Mouse (Mus musculus) heart, embryonic 14.5 days (tissue): ENCODE results near the gene Mmp9. TPM values are rescaled to one million over a fixed set of nuclear protein-coding genes. Genes with fewer than 3 reads are reported as not detected.

Experiments
- ATAC-seq: fragments of 200-750 bp; cut with Nextera tagmentation; 2 replicates; pipeline ENCODE4 v1.8.0; 2017; ENCODE audit warnings: low read depth, moderate TSS enrichment; ENCODE audit not compliant: insufficient number of reproducible peaks, insufficient read depth, low FRiP score
- H3K27ac ChIP-seq, 2 experiments: fragments of 200-500 bp in 1 of 2; fragments of 300-500 bp in 1 of 2; sonication (generic) in 1 of 2; replicated peaks in 1 of 2; 2 replicates each; pipeline ENCODE4 v1.5.1; 2012 to 2014; ENCODE audit warnings: low read depth in 2 of 2, low read length in 2 of 2, control low read depth in 1 of 2, mild to moderate bottlenecking in 1 of 2, mixed read lengths in 1 of 2; ENCODE audit not compliant: control insufficient read depth in 1 of 2, insufficient read depth in 1 of 2
- H3K27me3 ChIP-seq: fragments of 300-500 bp; sonication (generic); 2 replicates; pipeline ENCODE4 v1.6.1; 2014; ENCODE audit warnings: mild to moderate bottlenecking, low read length, control low read depth; ENCODE audit not compliant: control insufficient read depth, insufficient read depth
- H3K36me3 ChIP-seq: fragments of 300-500 bp; sonication (generic); 2 replicates; pipeline ENCODE4 v1.6.1; 2014; ENCODE audit warnings: mild to moderate bottlenecking, control low read depth, low read length, mixed read lengths; ENCODE audit not compliant: control insufficient read depth, insufficient read depth
- H3K4me1 ChIP-seq, 2 experiments: fragments of 200-500 bp in 1 of 2; fragments of 300-500 bp in 1 of 2; sonication (generic) in 1 of 2; 2 replicates each; pipeline ENCODE4 v1.6.1; 2012 to 2014; ENCODE audit warnings: low read length in 2 of 2, control low read depth in 1 of 2, mixed read lengths in 1 of 2; ENCODE audit not compliant: control insufficient read depth in 2 of 2, insufficient read depth in 2 of 2
- H3K4me2 ChIP-seq: fragments of 300-500 bp; sonication (generic); 2 replicates; pipeline ENCODE4 v1.6.1; 2014; ENCODE audit warnings: mild to moderate bottlenecking, low read length
- H3K4me3 ChIP-seq, 2 experiments: fragments of 200-500 bp in 1 of 2; fragments of 300-500 bp in 1 of 2; sonication (generic) in 1 of 2; 2 replicates each; pipeline ENCODE4 v1.5.1; 2012 to 2014; ENCODE audit warnings: low read length in 2 of 2, mild to moderate bottlenecking in 2 of 2, control low read depth in 1 of 2, low read depth in 1 of 2, moderate library complexity in 1 of 2; ENCODE audit not compliant: control insufficient read depth in 1 of 2, insufficient read depth in 1 of 2
- H3K9ac ChIP-seq: fragments of 300-500 bp; sonication (generic); 2 replicates; pipeline ENCODE4 v1.6.1; 2014; ENCODE audit warnings: mild to moderate bottlenecking, low read length
- H3K9me3 ChIP-seq: fragments of 300-500 bp; sonication (generic); 2 replicates; pipeline ENCODE4 v1.6.1; 2016; ENCODE audit warnings: low read length, control low read depth; ENCODE audit not compliant: control insufficient read depth
- whole genome bisulfite sequencing: fragments of 180-500 bp; shearing (Covaris S2); extraction: QIAGEN DNeasy Blood & Tissue Kit; methylation state at CpG from one replicate; pipeline ENCODE4 v1.1.7; 2014; 5-methylcytosine and 5-hydroxymethylcytosine counted together
- polyA plus RNA-seq: library from polyadenylated mRNA; unstranded; fragments of >200 nt; fragmentation: Nextera tagmentation; extraction: Ambion mirVana; gene quantifications from 2 replicates; pipeline ENCODE4 v1.2.1, GENCODE M21; 2014

Mmp9 gene
- polyA plus RNA-seq, 1 experiment from 2014 or later, result 0.09 TPM

DNA sequence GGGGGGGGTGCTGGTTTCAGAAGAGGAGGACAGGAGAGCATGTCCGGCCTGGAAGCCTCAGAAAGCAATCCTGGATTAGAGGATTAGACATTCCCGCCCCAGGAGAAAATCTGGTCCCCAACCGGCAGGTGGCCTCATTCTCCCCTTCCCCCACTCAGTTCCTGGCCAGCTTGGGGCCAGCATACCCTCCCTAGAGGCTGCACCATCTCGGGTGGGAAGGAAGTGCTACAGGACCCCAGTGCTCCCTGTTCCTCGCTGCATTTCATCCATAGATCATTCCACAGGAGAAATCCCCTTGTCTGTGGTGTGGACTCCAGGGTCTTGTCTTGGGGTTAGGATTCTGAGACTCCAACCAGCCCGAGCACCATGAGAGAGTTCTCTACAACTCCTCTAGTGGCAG is 26.6 kb downstream of the Mmp9 start:
- no peak overlapping the region for H3K4me2 ChIP-seq
- H3K9me3 ChIP-seq, result no peaks in the 10 kb centered on the region
- peaks cover 0 to 8% of the 10 kb centered on the region in 2 experiments; a peak in 1 of 4 replicates for H3K4me1 ChIP-seq
- no peak for ATAC-seq
- WGBS, result 12% methylated on average over 6 of the region's 6 CpGs
- no peak overlapping the region for H3K27ac ChIP-seq
- no peak overlapping the region for H3K9ac ChIP-seq
- peaks cover 70% of the 10 kb centered on the region for H3K27me3 ChIP-seq
- H3K4me3 ChIP-seq, result no peak overlapping the region
- no peaks in the 10 kb centered on the region for H3K36me3 ChIP-seq

DNA sequence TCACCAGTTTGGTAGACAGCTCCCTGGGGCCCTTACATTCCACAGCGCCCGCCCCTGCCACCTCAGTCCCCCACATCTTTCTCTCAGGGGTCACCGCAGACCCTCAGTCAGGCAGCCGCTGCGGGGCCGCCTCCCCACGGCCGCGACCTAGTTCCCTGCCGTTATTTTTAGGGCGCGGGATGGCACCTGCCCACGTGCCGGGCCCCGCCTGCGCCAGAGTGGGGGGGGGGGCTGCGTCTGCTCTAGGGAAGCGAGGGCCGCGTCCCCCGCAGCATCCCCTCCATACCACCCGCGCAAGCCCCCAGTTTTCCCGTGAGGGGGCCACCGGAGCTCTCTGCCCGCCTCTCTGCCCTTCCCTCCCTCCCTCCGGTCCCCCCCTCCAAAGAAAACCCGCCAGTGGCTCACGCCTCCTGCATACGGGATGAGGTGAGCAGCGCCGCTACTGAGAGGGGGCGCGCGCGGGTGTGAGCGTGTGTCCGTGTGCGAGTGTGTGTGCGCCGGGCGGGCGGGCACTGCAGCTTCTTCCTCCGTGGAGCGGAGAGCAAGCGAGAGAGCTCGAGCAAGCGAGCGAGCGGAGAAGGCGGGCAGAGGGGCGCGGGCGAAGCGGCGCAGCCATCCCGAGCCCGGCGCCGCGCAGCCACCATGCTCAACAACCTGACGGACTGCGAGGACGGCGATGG is 27.3 kb downstream of the Mmp9 start:
- 3% methylated on average over 64 of the region's 65 CpGs for WGBS
- H3K27ac ChIP-seq, result no peak overlapping the region

DNA sequence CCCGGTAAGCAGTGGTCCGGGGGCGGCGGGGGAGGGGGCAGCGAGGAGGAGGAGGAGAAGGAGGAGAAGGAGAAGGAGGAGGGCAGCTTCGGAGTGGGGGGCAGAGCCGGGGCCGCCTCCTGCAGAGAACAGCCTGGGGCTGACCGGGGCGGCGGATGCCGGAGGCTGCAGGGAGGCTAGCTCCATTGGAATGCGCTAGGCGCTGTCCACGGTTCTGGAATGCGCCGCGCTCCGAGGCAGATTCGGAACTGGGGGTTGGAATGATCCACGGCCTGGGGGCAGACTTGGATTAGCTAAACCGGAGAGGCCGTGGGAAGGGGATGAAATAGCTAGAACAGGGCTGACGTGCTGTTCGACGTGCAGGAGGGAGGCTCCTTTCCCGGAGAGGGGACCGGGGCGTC is 27.9 kb downstream of the Mmp9 start:
- Histone ChIP-seq H3K36me3 (no peaks in the 10 kb centered on the region), H3K4me2 (peak overlapping the region; percentile 64), H3K27me3 (peaks cover 82% of the 10 kb centered on the region), H3K4me1 (peaks cover 0 to 8% of the 10 kb centered on the region in 2 experiments; a peak in 1 of 4 replicates), H3K4me3 (peak overlapping the region; percentile 11 to 35; a peak in 3 of 4 replicates), H3K27ac (no peak overlapping the region), H3K9ac (no peak overlapping the region), H3K9me3 (no peaks in the 10 kb centered on the region)
- 1% methylated on average over 29 of the region's 29 CpGs for WGBS
- ATAC-seq, result peak; percentile 28; the same call in 1 of the 2 replicates

More for the DNA sequence above, 27.3 kb downstream of the Mmp9 start:
- peaks cover 0 to 8% of the 10 kb centered on the region in 2 experiments; a peak in 1 of 4 replicates for H3K4me1 ChIP-seq
- H3K9ac ChIP-seq, result no peak overlapping the region
- H3K9me3 ChIP-seq, result no peaks in the 10 kb centered on the region
- ATAC-seq, result peak; percentile 16; the same call in 1 of the 2 replicates
- peaks cover 77% of the 10 kb centered on the region for H3K27me3 ChIP-seq
- peak overlapping the region; percentile 64 for H3K4me2 ChIP-seq
- H3K4me3 ChIP-seq, result peak overlapping the region; percentile 11 to 35; a peak in 3 of 4 replicates
- no peaks in the 10 kb centered on the region for H3K36me3 ChIP-seq

DNA sequence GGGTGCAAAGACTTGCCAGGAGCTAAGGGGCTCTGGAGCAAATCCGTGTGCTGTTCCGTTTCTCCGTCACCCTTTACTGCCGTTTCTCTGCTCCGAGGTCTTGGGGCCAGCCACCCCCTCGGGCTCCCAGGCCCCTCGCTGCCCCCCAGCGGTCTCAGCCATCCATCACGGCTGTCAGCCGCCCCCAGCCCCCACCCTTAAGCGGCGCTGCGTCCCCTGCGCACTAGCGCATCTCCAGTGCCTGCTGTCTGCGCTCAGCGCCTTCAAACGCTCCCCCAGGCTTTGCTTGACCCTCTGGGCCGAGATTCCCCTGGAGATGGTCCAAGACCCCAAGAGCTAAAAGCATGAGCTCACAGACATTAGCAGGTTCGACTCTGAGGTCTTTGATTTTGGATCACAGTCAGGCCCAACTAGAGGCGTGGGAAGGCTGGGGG is 28.8 kb downstream of the Mmp9 start:
- no peak overlapping the region for H3K9ac ChIP-seq
- H3K4me1 ChIP-seq, result peaks cover 0 to 8% of the 10 kb centered on the region in 2 experiments; a peak in 1 of 4 replicates
- H3K36me3 ChIP-seq, result no peaks in the 10 kb centered on the region
- ATAC-seq, result no peak
- H3K4me2 ChIP-seq, result no peak overlapping the region
- 4% methylated on average over 21 of the region's 21 CpGs for WGBS
- H3K9me3 ChIP-seq, result no peaks in the 10 kb centered on the region
- H3K4me3 ChIP-seq, result no peak overlapping the region
- peaks cover 84% of the 10 kb centered on the region for H3K27me3 ChIP-seq
- H3K27ac ChIP-seq, result no peak overlapping the region

DNA sequence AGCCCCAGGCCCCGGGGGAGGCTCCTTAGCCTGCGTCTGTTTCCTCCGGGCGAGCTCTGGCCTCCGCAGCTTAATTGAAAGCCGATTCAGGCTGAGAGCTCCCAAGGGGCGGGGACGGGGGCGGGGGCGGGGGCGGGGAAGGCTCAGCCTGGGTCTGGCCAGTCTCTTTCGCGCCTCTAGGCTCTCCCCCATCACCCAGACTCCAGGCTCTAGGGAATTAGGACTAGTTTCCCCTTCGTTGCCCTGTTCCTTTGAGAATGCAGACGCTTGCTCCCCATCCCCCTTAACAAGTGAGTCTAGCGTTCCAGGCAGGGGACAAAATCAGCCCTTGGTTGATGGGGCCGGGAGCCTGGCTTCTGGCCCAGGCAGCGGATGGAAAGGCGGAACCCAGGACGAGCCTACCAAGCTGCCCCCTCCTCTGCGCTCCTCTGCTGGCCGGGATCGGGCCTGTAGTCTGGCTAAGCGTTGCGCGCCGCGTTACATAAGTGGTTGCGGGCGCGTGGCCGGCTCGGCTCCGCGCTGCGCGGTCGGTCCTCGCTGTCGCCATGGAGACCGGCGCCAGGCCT is 30.1 kb downstream of the Mmp9 start:
- 1% methylated on average over 42 of the region's 42 CpGs for WGBS
- no peak overlapping the region for H3K27ac ChIP-seq
- H3K4me1 ChIP-seq, result peaks cover 0 to 8% of the 10 kb centered on the region in 2 experiments; a peak in 1 of 4 replicates
- peak overlapping the region in 1 of 2 experiments; percentile 8; a peak in 1 of 4 replicates for H3K4me3 ChIP-seq
- ATAC-seq, result no peak
- H3K9me3 ChIP-seq, result no peaks in the 10 kb centered on the region
- no peaks in the 10 kb centered on the region for H3K36me3 ChIP-seq
- H3K9ac ChIP-seq, result no peak overlapping the region
- H3K4me2 ChIP-seq, result peak overlapping the region; percentile 25; the same call in 1 of the 2 replicates
- peaks cover 78% of the 10 kb centered on the region for H3K27me3 ChIP-seq

DNA sequence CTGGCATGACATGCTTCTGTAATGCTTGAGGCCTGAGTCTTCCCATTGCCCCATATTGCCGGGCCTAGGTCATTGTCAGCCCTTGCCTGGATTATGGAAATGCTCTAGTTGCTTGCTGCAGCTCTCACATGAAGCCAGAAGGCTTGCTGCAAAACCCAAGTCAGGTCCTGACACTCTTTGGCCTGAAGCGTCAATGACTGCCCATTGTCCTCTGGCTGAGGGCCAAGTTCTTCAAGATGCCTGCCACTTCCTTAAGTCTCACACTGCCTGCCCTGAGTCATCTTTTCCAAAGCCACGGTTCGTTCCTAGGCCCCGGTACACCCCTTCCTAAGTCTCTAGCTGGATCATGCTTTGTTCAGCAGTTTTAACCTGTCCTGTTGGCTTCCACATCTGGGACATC is 32.1 kb downstream of the Mmp9 start:
- WGBS, result 51% methylated on average over 5 of the region's 5 CpGs
- Histone ChIP-seq H3K27ac (no peak overlapping the region), H3K4me3 (no peak overlapping the region), H3K4me1 (peaks cover 0 to 8% of the 10 kb centered on the region in 2 experiments; a peak in 1 of 4 replicates), H3K9ac (no peak overlapping the region), H3K27me3 (peaks cover 60% of the 10 kb centered on the region), H3K9me3 (no peaks in the 10 kb centered on the region), H3K4me2 (no peak overlapping the region), H3K36me3 (no peaks in the 10 kb centered on the region)
- no peak for ATAC-seq

DNA sequence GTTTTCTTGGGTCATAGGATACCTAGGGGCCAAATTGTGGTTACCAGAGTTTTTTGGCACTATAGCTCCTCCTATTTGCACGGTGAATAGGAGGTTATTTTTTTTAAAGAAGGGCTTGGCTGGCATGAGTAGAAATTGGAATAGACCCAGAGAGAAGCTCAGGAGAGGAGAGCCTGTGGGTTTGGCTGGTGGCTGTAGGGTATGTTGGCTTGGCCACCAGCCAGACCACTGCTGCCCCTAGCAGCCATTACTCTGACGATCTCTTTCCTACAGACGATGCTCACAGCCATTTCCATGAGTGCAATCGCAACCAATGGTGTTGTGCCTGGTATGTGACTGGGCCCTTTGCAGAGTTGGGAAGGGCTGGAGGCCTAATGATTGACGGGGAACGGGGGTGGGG is 35.0 kb downstream of the Mmp9 start:
- no peak overlapping the region for H3K27ac ChIP-seq
- no peaks in the 10 kb centered on the region; a peak in 1 of 4 replicates for H3K4me1 ChIP-seq
- no peaks in the 10 kb centered on the region for H3K9me3 ChIP-seq
- H3K36me3 ChIP-seq, result no peaks in the 10 kb centered on the region
- ATAC-seq, result no peak
- H3K4me3 ChIP-seq, result no peak overlapping the region
- H3K27me3 ChIP-seq, result peaks cover 30% of the 10 kb centered on the region
- H3K4me2 ChIP-seq, result no peak overlapping the region
- whole genome bisulfite sequencing, result 73% methylated on average over 6 of the region's 6 CpGs
- no peak overlapping the region for H3K9ac ChIP-seq
